Mouse (Mus musculus): ENCODE data around the gene Grm8. TPM values are rescaled to one million over a fixed set of nuclear protein-coding genes. Genes with fewer than 3 reads are reported as not detected.
A peak's percentile ranks its signal among the peaks of the same experiment; 100 is the strongest.

The Grm8 gene
- polyA plus RNA-seq, 1 experiment from 2014 or later, result 8.8 TPM

DNA sequence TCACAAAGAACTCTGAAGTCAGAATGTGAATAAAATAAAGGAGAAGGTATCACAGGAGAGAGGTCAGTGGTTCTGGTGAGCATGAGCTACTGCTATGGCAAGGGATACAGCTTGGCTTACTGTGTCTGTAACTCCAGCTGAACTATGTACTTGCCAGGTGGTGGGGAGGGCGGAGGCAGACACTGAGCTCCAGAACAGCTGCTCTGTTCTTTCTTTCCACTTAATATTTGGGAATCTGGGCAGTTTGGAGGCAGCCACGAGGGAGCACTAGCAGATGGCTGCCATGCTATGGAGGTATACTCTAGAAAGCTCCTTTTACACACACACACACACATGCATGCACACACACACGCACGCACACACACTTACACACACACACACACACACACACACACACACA lies 726.5 kb downstream of the Grm8 start:
- Histone ChIP-seq H3K9me3 (no peaks in the 10 kb centered on the region), H3K9ac (no peak overlapping the region), H3K27ac (no peak overlapping the region), H3K27me3 (no peaks in the 10 kb centered on the region), H3K4me2 (no peak overlapping the region), H3K36me3 (no peaks in the 10 kb centered on the region), H3K4me3 (no peak overlapping the region), H3K4me1 (replicated peaks) (no peaks in the 10 kb centered on the region)
- 74% methylated on average over 4 of the region's 4 CpGs for WGBS
- peak; percentile 79 for ATAC-seq (ENCODE audit: low FRiP score)

GRCm38 (mm10) chr6:27372416-27372815 lies 762.6 kb downstream of the Grm8 start:
- no peaks in the 10 kb centered on the region for H3K9me3 ChIP-seq
- no peaks in the 10 kb centered on the region for H3K27me3 ChIP-seq
- no peak overlapping the region for H3K4me2 ChIP-seq
- H3K36me3 ChIP-seq, result no peaks in the 10 kb centered on the region
- H3K4me1 ChIP-seq (replicated peaks), result no peaks in the 10 kb centered on the region
- no peak overlapping the region for H3K4me3 ChIP-seq
- no peak overlapping the region for H3K27ac ChIP-seq
- no peak for ATAC-seq (ENCODE audit: low FRiP score)
- no peak overlapping the region for H3K9ac ChIP-seq

DNA sequence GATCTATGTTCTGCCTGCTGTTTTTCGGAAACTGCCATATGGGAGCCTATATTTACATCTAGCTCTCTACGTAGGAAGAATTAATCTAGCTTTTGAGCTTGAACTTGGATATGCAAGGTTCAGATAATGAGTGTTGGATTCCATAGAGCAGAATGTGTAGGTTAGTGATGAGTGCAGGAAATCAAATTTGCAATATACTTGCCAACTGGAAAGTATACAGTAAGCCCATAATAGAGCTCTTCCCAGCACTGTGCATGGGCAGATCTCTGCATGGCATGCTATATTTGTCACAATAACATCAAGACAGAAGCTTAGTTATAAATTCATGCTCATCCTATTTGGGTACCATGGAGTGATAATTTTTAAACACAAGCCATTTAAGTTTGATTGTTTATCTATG lies 763.9 kb downstream of the Grm8 start:
- no peaks in the 10 kb centered on the region for H3K9me3 ChIP-seq
- H3K27ac ChIP-seq, result no peak overlapping the region
- no peaks in the 10 kb centered on the region for H3K36me3 ChIP-seq
- H3K9ac ChIP-seq, result no peak overlapping the region
- H3K4me3 ChIP-seq, result no peak overlapping the region
- H3K27me3 ChIP-seq, result no peaks in the 10 kb centered on the region
- WGBS, result 77% methylated on average over 2 of the region's 2 CpGs
- H3K4me2 ChIP-seq, result no peak overlapping the region
- no peak for ATAC-seq (ENCODE audit: low FRiP score)
- H3K4me1 ChIP-seq (replicated peaks), result no peaks in the 10 kb centered on the region

- Histone ChIP-seq H3K4me3 (no peak overlapping the region), H3K27ac (no peak overlapping the region), H3K27me3 (no peaks in the 10 kb centered on the region), H3K36me3 (no peaks in the 10 kb centered on the region), H3K9ac (no peak overlapping the region), H3K4me2 (no peak overlapping the region), H3K9me3 (no peaks in the 10 kb centered on the region), H3K4me1 (replicated peaks) (no peaks in the 10 kb centered on the region)
- WGBS, result 79% methylated on average over 8 of the region's 8 CpGs
- peak; percentile 72 for ATAC-seq (ENCODE audit: low FRiP score)
Measured at GRCm38 (mm10) chr6:27363775-27364174, 771.2 kb downstream of the Grm8 start.

DNA sequence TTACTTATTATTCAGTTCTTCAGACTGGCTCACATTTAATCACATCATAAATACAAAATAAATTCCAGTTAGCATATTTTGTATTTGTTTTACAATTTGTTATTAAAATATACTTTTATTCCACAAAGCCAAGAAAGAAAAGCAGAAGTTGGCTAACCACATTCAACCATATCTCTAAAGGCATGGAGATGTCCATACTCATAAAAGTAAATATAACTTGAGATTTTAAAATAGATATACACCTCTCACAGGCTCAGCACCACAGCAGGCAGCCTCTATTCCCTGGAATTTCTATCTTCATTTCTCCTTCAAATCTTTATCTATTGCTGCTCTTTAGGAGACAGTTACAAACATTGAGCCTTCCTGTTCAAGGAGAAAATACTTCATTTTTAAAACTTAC lies 774.5 kb downstream of the Grm8 start:
- H3K4me1 ChIP-seq (replicated peaks), result no peaks in the 10 kb centered on the region
- H3K27ac ChIP-seq, result no peak overlapping the region
- no peaks in the 10 kb centered on the region for H3K27me3 ChIP-seq
- no peaks in the 10 kb centered on the region for H3K9me3 ChIP-seq
- H3K36me3 ChIP-seq, result no peaks in the 10 kb centered on the region
- ATAC-seq (ENCODE audit: low FRiP score), result no peak
- H3K9ac ChIP-seq, result no peak overlapping the region
- H3K4me2 ChIP-seq, result no peak overlapping the region
- no peak overlapping the region for H3K4me3 ChIP-seq

GRCm38 (mm10) chr6:27351147-27351546 lies 783.8 kb downstream of the Grm8 start:
- H3K9ac ChIP-seq, result no peak overlapping the region
- no peak overlapping the region for H3K27ac ChIP-seq
- no peak for ATAC-seq (ENCODE audit: low FRiP score)
- no peaks in the 10 kb centered on the region for H3K9me3 ChIP-seq
- no peaks in the 10 kb centered on the region for H3K27me3 ChIP-seq
- no peak overlapping the region for H3K4me3 ChIP-seq
- H3K4me2 ChIP-seq, result no peak overlapping the region
- no peaks in the 10 kb centered on the region for H3K4me1 ChIP-seq (replicated peaks)
- 92% methylated on average over 4 of the region's 4 CpGs for WGBS
- H3K36me3 ChIP-seq, result no peaks in the 10 kb centered on the region

- no peak overlapping the region for H3K27ac ChIP-seq
- no peak overlapping the region for H3K9ac ChIP-seq
- ATAC-seq (ENCODE audit: low FRiP score), result no peak
- 69% methylated on average over 2 of the region's 2 CpGs for WGBS
- no peak overlapping the region for H3K4me3 ChIP-seq
- H3K4me1 ChIP-seq (replicated peaks), result no peaks in the 10 kb centered on the region
- H3K27me3 ChIP-seq, result no peaks in the 10 kb centered on the region
- no peak overlapping the region for H3K4me2 ChIP-seq
- H3K36me3 ChIP-seq, result no peaks in the 10 kb centered on the region
- no peaks in the 10 kb centered on the region for H3K9me3 ChIP-seq
Measured at GRCm38 (mm10) chr6:27348272-27348671, 786.7 kb downstream of the Grm8 start.

GRCm38 (mm10) chr6:27346311-27346710 lies 788.7 kb downstream of the Grm8 start:
- Histone ChIP-seq H3K4me3 (no peak overlapping the region), H3K9ac (no peak overlapping the region), H3K27me3 (no peaks in the 10 kb centered on the region), H3K36me3 (no peaks in the 10 kb centered on the region), H3K9me3 (no peaks in the 10 kb centered on the region), H3K4me1 (replicated peaks) (no peaks in the 10 kb centered on the region), H3K4me2 (no peak overlapping the region), H3K27ac (no peak overlapping the region)
- ATAC-seq (ENCODE audit: low FRiP score), result no peak
- 86% methylated on average over 1 of the region's 1 CpGs for WGBS

DNA sequence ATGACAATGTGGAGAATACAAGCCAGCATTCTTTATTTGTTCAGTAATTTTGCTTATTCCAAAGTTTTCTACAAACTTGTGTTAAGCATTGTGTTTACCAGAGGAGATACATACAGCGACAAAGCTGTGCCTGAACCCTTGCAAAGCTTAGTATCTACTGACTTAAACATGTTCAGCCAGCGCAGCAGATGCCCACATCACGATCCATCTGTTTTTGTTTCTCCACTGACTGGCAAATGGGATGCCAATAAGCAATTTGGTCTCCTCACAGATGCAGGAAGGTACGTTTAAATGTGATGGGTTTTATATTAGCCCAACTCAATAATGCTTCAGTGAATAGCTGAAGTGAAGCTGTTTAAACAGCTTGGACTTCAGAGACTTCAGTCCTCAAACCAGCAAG lies 794.8 kb downstream of the Grm8 start:
- Histone ChIP-seq H3K27me3 (no peaks in the 10 kb centered on the region), H3K4me2 (no peak overlapping the region)
- 89% methylated on average over 4 of the region's 4 CpGs for WGBS

GRCm38 (mm10) chr6:27318575-27318974 lies 816.4 kb downstream of the Grm8 start:
- no peak overlapping the region for H3K4me2 ChIP-seq
- no peak overlapping the region for H3K9ac ChIP-seq
- H3K4me1 ChIP-seq (replicated peaks), result no peaks in the 10 kb centered on the region
- no peaks in the 10 kb centered on the region for H3K36me3 ChIP-seq
- H3K4me3 ChIP-seq, result no peak overlapping the region
- ATAC-seq (ENCODE audit: low FRiP score), result no peak
- H3K27ac ChIP-seq, result no peak overlapping the region
- no peaks in the 10 kb centered on the region for H3K27me3 ChIP-seq
- no peaks in the 10 kb centered on the region for H3K9me3 ChIP-seq
- WGBS, result 89% methylated on average over 1 of the region's 1 CpGs

More for the DNA sequence above, 794.8 kb downstream of the Grm8 start:
- H3K4me3 ChIP-seq, result no peak overlapping the region
- no peak overlapping the region for H3K9ac ChIP-seq
- no peak overlapping the region for H3K27ac ChIP-seq
- ATAC-seq (ENCODE audit: low FRiP score), result no peak
- H3K4me1 ChIP-seq (replicated peaks), result no peaks in the 10 kb centered on the region
- no peaks in the 10 kb centered on the region for H3K36me3 ChIP-seq
- no peaks in the 10 kb centered on the region for H3K9me3 ChIP-seq

GRCm38 (mm10) chr6:27317422-27317821 lies 817.6 kb downstream of the Grm8 start:
- ATAC-seq (ENCODE audit: low FRiP score), result 0 out of 2 replicates have a peak, but pooled peaks have one; percentile 54
- Histone ChIP-seq H3K4me2 (no peak overlapping the region), H3K9ac (no peak overlapping the region), H3K36me3 (no peaks in the 10 kb centered on the region), H3K27me3 (no peaks in the 10 kb centered on the region), H3K4me3 (no peak overlapping the region), H3K27ac (no peak overlapping the region), H3K4me1 (replicated peaks) (no peaks in the 10 kb centered on the region), H3K9me3 (no peaks in the 10 kb centered on the region)
- WGBS, result 55% methylated on average over 3 of the region's 3 CpGs

DNA sequence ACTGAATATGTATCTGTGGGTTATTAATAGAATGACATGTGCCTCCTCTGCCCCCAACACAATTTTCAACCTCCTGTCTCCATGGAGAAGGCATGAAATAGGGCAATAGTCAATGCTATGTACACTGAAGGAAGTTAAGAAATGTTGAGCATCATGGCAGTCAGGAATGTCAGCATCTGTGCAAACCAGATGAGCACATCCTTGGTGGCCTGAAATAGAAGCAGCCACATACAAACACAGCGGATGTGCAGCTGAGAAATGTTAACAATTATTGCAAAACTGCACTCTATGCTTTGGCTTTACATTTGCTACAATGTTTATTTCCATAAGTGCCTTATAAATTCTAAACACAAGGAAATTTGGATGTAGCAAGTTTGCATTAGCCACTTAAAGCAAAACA lies 819.0 kb downstream of the Grm8 start:
- no peak overlapping the region for H3K4me2 ChIP-seq
- 81% methylated on average over 1 of the region's 1 CpGs for WGBS
- no peaks in the 10 kb centered on the region for H3K4me1 ChIP-seq (replicated peaks)
- no peaks in the 10 kb centered on the region for H3K9me3 ChIP-seq
- H3K36me3 ChIP-seq, result no peaks in the 10 kb centered on the region
- no peaks in the 10 kb centered on the region for H3K27me3 ChIP-seq
- no peak overlapping the region for H3K9ac ChIP-seq
- no peak overlapping the region for H3K4me3 ChIP-seq
- H3K27ac ChIP-seq, result no peak overlapping the region
- no peak for ATAC-seq (ENCODE audit: low FRiP score)

- no peak overlapping the region for H3K4me2 ChIP-seq
- H3K27me3 ChIP-seq, result no peaks in the 10 kb centered on the region
- H3K4me1 ChIP-seq (replicated peaks), result no peaks in the 10 kb centered on the region
- H3K9ac ChIP-seq, result no peak overlapping the region
- no peak for ATAC-seq (ENCODE audit: low FRiP score)
- H3K9me3 ChIP-seq, result no peaks in the 10 kb centered on the region
- H3K4me3 ChIP-seq, result no peak overlapping the region
- 94% methylated on average over 5 of the region's 5 CpGs for WGBS
- H3K27ac ChIP-seq, result no peak overlapping the region
- no peaks in the 10 kb centered on the region for H3K36me3 ChIP-seq
Measured at GRCm38 (mm10) chr6:27314273-27315009, 820.5 kb downstream of the Grm8 start.

Measured in hindbrain, embryonic 13.5 days (tissue).